ENCODE assay signal across 35 mouse cellular contexts in the genomic region with DNA sequence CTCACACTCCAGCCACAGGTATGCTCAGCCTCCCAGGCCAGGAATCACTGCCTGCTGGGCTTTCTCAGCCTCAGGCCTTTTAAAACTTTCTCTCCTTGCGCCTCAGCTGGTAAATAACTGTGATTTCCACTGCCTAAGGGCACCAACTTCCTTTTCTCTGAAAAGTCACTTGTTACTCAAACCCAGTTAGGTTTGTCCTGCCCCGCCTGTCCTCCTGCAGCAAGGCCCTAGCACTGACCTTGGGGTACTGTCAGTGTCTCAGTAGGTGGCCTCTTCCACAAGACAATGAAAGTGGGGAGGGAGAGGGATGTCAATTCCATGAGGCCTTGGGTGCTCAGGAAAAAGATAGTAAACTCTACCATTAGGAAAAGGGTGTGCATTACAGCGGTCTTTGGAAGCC. TPM values are rescaled to one million over a fixed set of nuclear protein-coding genes. Genes with fewer than 3 reads are reported as not detected.
A peak's percentile ranks its signal among the peaks of the same experiment; 100 is the strongest.
DNase-seq lines count a peak whose midpoint lies in the region; ATAC-seq and TF ChIP-seq lines count a peak whose summit lies in the region.
"Had no signal": no experiment of that assay in that cellular context is flagged by ENCODE, and none has a peak within 500 bp of the region (broad histone marks: within the 10 kb centered on the region; RNA-seq: fewer than 3 reads in every experiment).

No protein-coding gene starts in this region.

- no peak overlapping the region for H3K9ac ChIP-seq in ES-E14 (ENCODE audit: insufficient read depth, low read depth, low read length, poor library complexity, severe bottlenecking)
- no peak overlapping the region for H3K9ac ChIP-seq in neural tube, embryonic 15.5 days (replicated peaks)
- H3K9ac ChIP-seq: embryonic facial prominence, embryonic 15.5 days; forebrain, embryonic 15.5 days; hindbrain, embryonic 12.5 days; intestine, embryonic 15.5 days; liver, embryonic 12.5 days; liver, postnatal 0 days; neural tube, embryonic 12.5 days had no signal

- TF ChIP-seq CTCF in gastrocnemius, adult 2 months (IDR thresholded peaks at IDR 0.05), result no peak
- no peak for TF ChIP-seq CTCF in embryonic fibroblast, embryonic 13.5 days (IDR thresholded peaks at IDR 0.05; ENCODE audit: borderline replicate concordance, insufficient read depth, low read length)

- H3K4me3 ChIP-seq in gastrocnemius, adult 2 months, result no peak overlapping the region
- no peak overlapping the region for H3K4me3 ChIP-seq in ES-E14 (ENCODE audit: insufficient read depth in 1 of 2, low read depth in 1 of 2, low read length in 2 of 2, poor library complexity in 1 of 2, severe bottlenecking in 1 of 2)
- H3K4me3 ChIP-seq in embryonic fibroblast, embryonic 13.5 days (ENCODE audit: insufficient read depth, low read length), result no peak overlapping the region
- no peak overlapping the region for H3K4me3 ChIP-seq in neural tube, embryonic 15.5 days (replicated peaks)
- H3K4me3 ChIP-seq: embryonic facial prominence, embryonic 15.5 days; forebrain, embryonic 15.5 days; heart, adult 2 months; hindbrain, embryonic 12.5 days; intestine, embryonic 15.5 days; liver, embryonic 12.5 days; neural tube, embryonic 12.5 days had no signal

- no peak overlapping the region for H3K4me2 ChIP-seq in neural tube, embryonic 15.5 days
- H3K4me2 ChIP-seq: embryonic facial prominence, embryonic 15.5 days; forebrain, embryonic 15.5 days; hindbrain, embryonic 12.5 days; intestine, embryonic 15.5 days; liver, embryonic 12.5 days; midbrain, embryonic 11.5 days; neural tube, embryonic 12.5 days had no signal

- H3K9me3 ChIP-seq in ES-E14 (ENCODE audit: control insufficient read depth, insufficient read depth, low read depth, low read length), result no peaks in the 10 kb centered on the region
- H3K9me3 ChIP-seq in neural tube, embryonic 15.5 days (replicated peaks), result no peaks in the 10 kb centered on the region
- H3K9me3 ChIP-seq: embryonic facial prominence, embryonic 15.5 days; forebrain, embryonic 15.5 days; hindbrain, embryonic 12.5 days; intestine, embryonic 15.5 days; liver, embryonic 12.5 days; neural tube, embryonic 12.5 days had no signal

- no peak for TF ChIP-seq POLR2A in embryonic fibroblast, embryonic 13.5 days (IDR thresholded peaks at IDR 0.05; ENCODE audit: low read depth, low read length)

- in situ Hi-C loops in ES-E14 (cut with MboI; ENCODE audit: low sequenced_read_pairs in 2 of 2, unreplicated experiment in 2 of 2), result no loop called here

- no peaks in the 10 kb centered on the region for H3K36me3 ChIP-seq in ES-E14 (ENCODE audit: control insufficient read depth, insufficient read depth, low read length, poor library complexity, severe bottlenecking)
- H3K36me3 ChIP-seq in neural tube, embryonic 15.5 days, result no peaks in the 10 kb centered on the region
- H3K36me3 ChIP-seq: embryonic facial prominence, embryonic 15.5 days; forebrain, embryonic 15.5 days; hindbrain, embryonic 12.5 days; intestine, embryonic 15.5 days; liver, embryonic 12.5 days; neural tube, embryonic 12.5 days had no signal

- 81% methylated on average over 3 of the region's 3 CpGs for WGBS in neural tube, embryonic 15.5 days

- H3K27me3 ChIP-seq in neural tube, embryonic 15.5 days (replicated peaks), result no peaks in the 10 kb centered on the region
- H3K27me3 ChIP-seq: embryonic facial prominence, embryonic 15.5 days; forebrain, embryonic 15.5 days; hindbrain, embryonic 12.5 days; intestine, embryonic 15.5 days; liver, embryonic 12.5 days; neural tube, embryonic 12.5 days had no signal

- intact Hi-C loops in gastrocnemius, adult 2 months (cut with DNase I), result no loop called here

- no peak for ATAC-seq in neural tube, embryonic 15.5 days (ENCODE audit: low FRiP score)
- ATAC-seq: forebrain, embryonic 15.5 days; hindbrain, postnatal 0 days; intestine, embryonic 15.5 days; liver, embryonic 12.5 days; liver, postnatal 0 days; midbrain, embryonic 16.5 days had no signal

- DNase-seq in adrenal gland, adult (ENCODE audit: inconsistent age in 2 of 2, low spot score in 1 of 2), result peak; percentile 17 to 65
- DNase-seq in adrenal gland, adult 18-20 months (ENCODE audit: low spot score in 2 of 2), result no peak
- DNase-seq in gastrocnemius, adult 2 months, result no peak
- no peak for DNase-seq in gastrocnemius, adult 18-20 months (ENCODE audit: low spot score)
- peak; percentile 49 for DNase-seq in ES-E14 (ENCODE audit: low read depth, low spot score)
- DNase-seq in spleen, postnatal 4 days (ENCODE audit: low spot score in 2 of 2), result no peak
- DNase-seq: cerebellum, adult 18-20 months; cerebellum, postnatal 10 days; heart, adult 2 months; heart, postnatal 14 days; kidney, adult 8-10 months; kidney, postnatal 4 days; left cerebral cortex, postnatal 4 days; liver, postnatal 0 days; lung, postnatal 36 days; thymus, postnatal 14 days had no signal

- H3K27ac ChIP-seq in gastrocnemius, adult 2 months, result peak overlapping the region; percentile 31; the same call in 1 of the 2 replicates
- no peak overlapping the region for H3K27ac ChIP-seq in ES-E14 (ENCODE audit: insufficient read depth, low read depth, low read length, poor library complexity, severe bottlenecking)
- peak overlapping the region; percentile 22; the same call in 1 of the 2 replicates for H3K27ac ChIP-seq in embryonic fibroblast, embryonic 13.5 days (ENCODE audit: insufficient read depth, low read length)
- no peak overlapping the region for H3K27ac ChIP-seq in neural tube, embryonic 15.5 days (replicated peaks)
- H3K27ac ChIP-seq: embryonic facial prominence, embryonic 15.5 days; forebrain, embryonic 15.5 days; heart, adult 2 months; hindbrain, embryonic 12.5 days; hindbrain, postnatal 0 days; intestine, embryonic 15.5 days; kidney, postnatal 0 days; liver, embryonic 12.5 days; neural tube, embryonic 12.5 days had no signal

- H3K4me1 ChIP-seq in ES-E14 (ENCODE audit: control insufficient read depth in 2 of 2, insufficient read depth in 2 of 2, low read length in 2 of 2, poor library complexity in 1 of 2), result peaks cover 0 to 8% of the 10 kb centered on the region in 2 experiments; a peak in 2 of 4 replicates
- peaks cover 16% of the 10 kb centered on the region for H3K4me1 ChIP-seq in embryonic fibroblast, embryonic 13.5 days (ENCODE audit: control insufficient read depth, insufficient read depth, low read length)
- H3K4me1 ChIP-seq in neural tube, embryonic 15.5 days, result peaks cover 9% of the 10 kb centered on the region; the same call in 1 of the 2 replicates
- H3K4me1 ChIP-seq: forebrain, embryonic 15.5 days; liver, embryonic 12.5 days; neural tube, embryonic 12.5 days had no signal

TF ChIP-seq in ES-E14, 5 proteins besides CTCF, POLR2A, EP300 and RAD21:
- TF ChIP-seq HCFC1 (IDR thresholded peaks at IDR 0.05; ENCODE audit: borderline replicate concordance, insufficient read depth, low read length) (no peak), ZNF384 (IDR thresholded peaks at IDR 0.05; ENCODE audit: low read depth, low read length) (no peak), ZC3H11A (IDR thresholded peaks at IDR 0.05; ENCODE audit: borderline replicate concordance, low read depth, low read length) (no peak), CHD2 (IDR thresholded peaks at IDR 0.05; ENCODE audit: low read depth, low read length) (no peak), MAFK (IDR thresholded peaks at IDR 0.05; ENCODE audit: insufficient read depth, low read depth, low read length) (no peak)

RNA-seq across cellular contexts. Expression of a gene that starts 22.2 kb away (rescaled TPM):
- total RNA-seq in adrenal gland, adult 18-20 months (2021), result under 1 TPM; 0.26 to 0.73 TPM
- under 1 TPM; 0.08 to 0.25 TPM for total RNA-seq in gastrocnemius, adult 2 months (2021)
- under 1 TPM; 0.07 to 0.25 TPM for total RNA-seq in gastrocnemius, adult 18-20 months (2021)
- total RNA-seq in ES-E14 (2012; rRNA removed), result 0.05 and 0.09 TPM in 2 replicates
- 0.33 and 1.2 TPM in 2 replicates for polyA plus RNA-seq in embryonic fibroblast, embryonic 13.5 days (2011; ENCODE audit: insufficient read length, low read depth, missing spikeins)
- 0.22 and 0.80 TPM in 2 replicates for polyA plus RNA-seq in neural tube, embryonic 15.5 days (2015; fragmentation: Nextera tagmentation; extraction: Ambion mirVana)
- total RNA-seq: common myeloid progenitor, adult 5-6 weeks; heart, adult 2 months; heart, postnatal 14 days; megakaryocyte, adult 5-6 weeks had no signal
- polyA plus RNA-seq: heart, adult 2 months; heart, embryonic 14.5 days; liver, embryonic 12.5 days; stomach, embryonic 14.5 days had no signal

RNA-seq across cellular contexts. Expression of a gene that starts 59.2 kb away (rescaled TPM):
- total RNA-seq in adrenal gland, adult 18-20 months (2021), result under 1 TPM in 1 of 2 experiments, not detected in 1; 0.13 TPM
- not detected for total RNA-seq in gastrocnemius, adult 2 months (2021)
- under 1 TPM in 1 of 2 experiments, not detected in 1; 0.14 TPM for total RNA-seq in gastrocnemius, adult 18-20 months (2021)
- 0.22 and 0.26 TPM in 2 replicates for total RNA-seq in ES-E14 (2012; rRNA removed)
- not detected in 2 replicates for polyA plus RNA-seq in embryonic fibroblast, embryonic 13.5 days (2011; ENCODE audit: insufficient read length, low read depth, missing spikeins)
- polyA plus RNA-seq in neural tube, embryonic 15.5 days (2015; fragmentation: Nextera tagmentation; extraction: Ambion mirVana), result 0.06 TPM in 1 of 2 replicates, not detected in the other
- total RNA-seq: common myeloid progenitor, adult 5-6 weeks; gastrocnemius, adult 8-10 months; heart, adult 2 months; heart, postnatal 14 days; hindbrain, postnatal 0 days; layer of hippocampus, adult 8-10 months; layer of hippocampus, postnatal 25 days; left cerebral cortex, postnatal 4 days; megakaryocyte, adult 5-6 weeks had no signal
- polyA plus RNA-seq: embryonic facial prominence, embryonic 15.5 days; forebrain, embryonic 15.5 days; heart, adult 2 months; heart, embryonic 14.5 days; hindbrain, embryonic 12.5 days; midbrain, embryonic 11.5 days; midbrain, embryonic 16.5 days; neural tube, embryonic 12.5 days; stomach, embryonic 14.5 days had no signal

Comparison
In these comparisons a context has a peak if more than half of its experiments do, and no peak if none do; other contexts are left out.
1. DNase-seq: peak in adrenal gland, adult (2 of 2) and ES-E14 (single experiment); none in adrenal gland, adult 18-20 months (0 of 2), gastrocnemius, adult 2 months (single experiment), gastrocnemius, adult 18-20 months (single experiment) and spleen, postnatal 4 days (0 of 2).
2. H3K27ac ChIP-seq: peak in gastrocnemius, adult 2 months (single experiment) and embryonic fibroblast, embryonic 13.5 days (single experiment); none in ES-E14 (single experiment) and neural tube, embryonic 15.5 days (single experiment).